Mouse (Mus musculus) liver, embryonic 14.5 days (tissue): ENCODE results near the gene Iqsec1. TPM values are rescaled to one million over a fixed set of nuclear protein-coding genes. Genes with fewer than 3 reads are reported as not detected.

Experiments used
- ATAC-seq: fragments of 200-750 bp; cut with Nextera tagmentation; 2 replicates; pipeline ENCODE4 v1.8.0; 2017; ENCODE audit warnings: moderate number of reproducible peaks, mild to moderate bottlenecking, moderate library complexity; ENCODE audit not compliant: insufficient read depth
- DNase-seq, 3 experiments: peaks; one replicate each; pipeline ENCODE4 v3.0.0-alpha.2; 2012 to 2013; ENCODE audit warnings: low read depth in 3 of 3, low spot score in 3 of 3
- H3K27ac ChIP-seq: fragments of 300-500 bp; sonication (generic); 2 replicates; pipeline ENCODE4 v1.5.1; 2014; ENCODE audit warnings: moderate library complexity, mild to moderate bottlenecking, control low read depth, inconsistent platforms
- H3K27me3 ChIP-seq: fragments of 300-500 bp; sonication (generic); 2 replicates; pipeline ENCODE4 v1.6.1; 2014; ENCODE audit warnings: mild to moderate bottlenecking, low read length, moderate library complexity; ENCODE audit not compliant: control insufficient read depth, insufficient read depth
- H3K36me3 ChIP-seq: fragments of 300-500 bp; sonication (generic); replicated peaks from 2 replicates; pipeline ENCODE4 v1.6.1; 2014; ENCODE audit warnings: low read depth; ENCODE audit not compliant: control insufficient read depth, insufficient read depth
- H3K4me1 ChIP-seq, 2 experiments: fragments of 200-500 bp in 1 of 2; fragments of 300-500 bp in 1 of 2; sonication (generic) in 1 of 2; replicated peaks; 2 replicates each; pipeline ENCODE4 v1.6.1; 2012 to 2014; ENCODE audit warnings: antibody characterized with exemption in 1 of 2, inconsistent platforms in 1 of 2, low read length in 1 of 2; ENCODE audit not compliant: control insufficient read depth in 2 of 2, insufficient read depth in 2 of 2
- H3K4me2 ChIP-seq: fragments of 300-500 bp; sonication (generic); 2 replicates; pipeline ENCODE4 v1.6.1; 2014; ENCODE audit warnings: low read depth, mild to moderate bottlenecking, control low read depth, moderate library complexity
- H3K4me3 ChIP-seq, 2 experiments: fragments of 200-500 bp in 1 of 2; fragments of 300-500 bp in 1 of 2; sonication (generic) in 1 of 2; 2 replicates each; pipeline ENCODE4 v1.5.1; 2012 to 2014; ENCODE audit warnings: low read depth in 2 of 2, low read length in 2 of 2, mild to moderate bottlenecking in 2 of 2, control low read depth in 1 of 2, inconsistent platforms in 1 of 2, moderate library complexity in 1 of 2; ENCODE audit not compliant: insufficient read depth in 1 of 2
- H3K9ac ChIP-seq: fragments of 300-500 bp; sonication (generic); replicated peaks from 2 replicates; pipeline ENCODE4 v1.6.1; 2014; ENCODE audit warnings: mild to moderate bottlenecking, control low read depth, moderate library complexity
- H3K9me3 ChIP-seq: fragments of 300-500 bp; sonication (generic); 2 replicates; pipeline ENCODE4 v1.6.1; 2016; ENCODE audit warnings: low read length, mixed read lengths; ENCODE audit not compliant: control insufficient read depth
- CTCF ChIP-seq: IDR thresholded peaks from 2 replicates; pipeline ENCODE4 v1.5.1; 2016; ENCODE audit warnings: antibody characterized with exemption, low read depth, control low read depth
- EP300 ChIP-seq: IDR thresholded peaks from 2 replicates; pipeline ENCODE4 v1.6.1; 2016; ENCODE audit warnings: antibody characterized with exemption, low read depth
- WGBS: fragments of 180-500 bp; shearing (Covaris S2); extraction: QIAGEN DNeasy Blood & Tissue Kit; methylation state at CpG from one replicate; pipeline ENCODE4 v1.1.7; 2014; ENCODE audit not compliant: insufficient replicate concordance; 5-methylcytosine and 5-hydroxymethylcytosine counted together
- polyA plus RNA-seq, 2 experiments: library from polyadenylated mRNA; depleted of rRNA in 1 of 2; stranded (reverse) in 1 of 2; unstranded in 1 of 2; fragments of >200 nt; fragmentation: Nextera tagmentation in 1 of 2; extraction: Ambion mirVana in 1 of 2; gene quantifications; 2 replicates each; pipeline versions ENCODE4 v1.2.1 to v1.2.3; 2012 to 2014

The Iqsec1 gene
- polyA plus RNA-seq, 2 experiments = 4.0 to 9.0 TPM

DNA sequence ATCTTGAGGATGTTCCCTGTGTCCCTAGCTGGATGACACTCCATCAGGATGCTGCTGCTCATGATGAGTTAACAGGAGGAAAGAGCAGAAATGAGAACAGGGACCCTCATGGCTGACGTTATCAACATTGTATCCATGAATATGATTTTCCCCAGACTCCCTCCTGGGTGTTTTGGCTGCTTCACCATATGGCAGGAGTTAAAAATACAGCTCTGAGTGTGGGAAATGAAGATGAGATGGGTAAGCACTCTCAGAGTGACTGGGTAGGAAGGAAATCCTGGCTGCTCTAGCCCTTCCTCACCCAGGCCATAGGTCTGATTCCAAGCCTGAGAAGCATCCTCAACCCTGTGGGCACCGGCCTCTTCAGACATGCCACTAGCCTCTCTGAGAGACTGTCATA is 14.2 kb downstream of the Iqsec1 start:
- H3K9ac ChIP-seq = no peak overlapping the region
- H3K4me1 ChIP-seq = no peaks in the 10 kb centered on the region
- H3K36me3 ChIP-seq = no peaks in the 10 kb centered on the region
- DNase-seq = no peak
- 54% methylated on average over 2 of the region's 2 CpGs for WGBS
- no peak for TF ChIP-seq EP300
- TF ChIP-seq CTCF = no peak
- H3K4me2 ChIP-seq = no peak overlapping the region
- H3K9me3 ChIP-seq = no peaks in the 10 kb centered on the region
- H3K27ac ChIP-seq = no peak overlapping the region
- ATAC-seq = no peak
- no peaks in the 10 kb centered on the region for H3K27me3 ChIP-seq
- H3K4me3 ChIP-seq = no peak overlapping the region

DNA sequence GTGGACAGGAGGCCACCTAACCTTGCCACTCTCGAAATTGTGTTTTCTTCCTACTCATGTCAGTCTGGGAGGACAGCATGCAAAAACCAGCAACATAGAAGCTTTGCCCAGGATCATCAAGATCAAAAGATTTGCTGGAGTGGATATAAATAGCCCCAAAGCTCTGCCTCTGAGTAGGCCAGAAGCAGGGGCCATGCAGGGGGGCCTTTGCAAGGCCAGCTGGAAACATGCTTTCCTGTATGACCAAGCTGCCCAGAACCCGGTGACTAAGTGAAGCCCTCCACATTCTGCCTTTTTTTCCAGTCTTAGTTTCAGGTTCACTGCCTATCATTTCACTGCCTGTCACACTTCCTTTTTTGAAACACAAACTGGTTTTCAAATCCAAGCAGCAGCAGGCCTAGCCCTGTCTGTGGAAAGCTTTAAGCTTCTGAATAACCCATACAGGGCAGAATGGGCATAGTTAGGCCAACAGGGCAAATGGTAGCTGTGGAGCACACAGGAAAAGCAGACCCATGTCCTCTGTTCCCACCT is 19.1 kb downstream of the Iqsec1 start:
- no peak overlapping the region for H3K4me2 ChIP-seq
- H3K4me1 ChIP-seq = no peaks in the 10 kb centered on the region
- no peaks in the 10 kb centered on the region for H3K36me3 ChIP-seq
- no peak for DNase-seq
- H3K9ac ChIP-seq = no peak overlapping the region
- WGBS = 33% methylated on average over 2 of the region's 2 CpGs
- H3K4me3 ChIP-seq = no peak overlapping the region
- TF ChIP-seq EP300 = no peak
- TF ChIP-seq CTCF = no peak
- H3K27ac ChIP-seq = no peak overlapping the region
- no peak for ATAC-seq
- H3K9me3 ChIP-seq = no peaks in the 10 kb centered on the region
- H3K27me3 ChIP-seq = no peaks in the 10 kb centered on the region

- Histone ChIP-seq H3K27ac (no peak overlapping the region), H3K36me3 (no peaks in the 10 kb centered on the region), H3K27me3 (no peaks in the 10 kb centered on the region), H3K4me2 (no peak overlapping the region), H3K9me3 (no peaks in the 10 kb centered on the region), H3K9ac (no peak overlapping the region), H3K4me1 (no peaks in the 10 kb centered on the region), H3K4me3 (no peak overlapping the region)
- 45% methylated on average over 4 of the region's 4 CpGs for WGBS
- no peak for DNase-seq
- TF ChIP-seq EP300 = no peak
- no peak for TF ChIP-seq CTCF
- ATAC-seq = no peak
These were observed 35.1 kb downstream of the Iqsec1 start for GRCm38 (mm10) chr6:90953349-90953748.

DNA sequence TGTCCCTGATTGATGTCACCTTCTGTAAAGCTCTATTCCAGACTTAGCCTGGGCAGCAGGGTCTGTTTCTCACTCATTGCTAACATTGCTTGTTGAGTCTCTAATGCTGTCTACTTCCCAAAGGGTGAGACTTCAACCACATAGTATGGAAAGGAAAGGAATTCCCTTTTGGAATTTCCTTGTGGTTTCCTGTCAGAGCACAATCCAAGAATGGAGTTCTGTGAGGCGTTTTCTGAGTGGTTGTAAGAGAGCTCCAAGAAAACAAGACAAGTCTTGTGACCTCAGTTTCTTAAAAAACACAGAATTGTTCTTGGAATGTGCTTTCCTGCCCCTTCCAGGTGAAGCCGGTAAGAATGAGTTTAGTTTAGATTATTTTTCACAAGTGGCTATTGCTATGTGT is 37.5 kb downstream of the Iqsec1 start:
- no peak overlapping the region for H3K9ac ChIP-seq
- no peak for ATAC-seq
- no peak overlapping the region for H3K27ac ChIP-seq
- H3K4me1 ChIP-seq = no peaks in the 10 kb centered on the region
- 26% methylated on average over 2 of the region's 2 CpGs for WGBS
- no peaks in the 10 kb centered on the region for H3K9me3 ChIP-seq
- DNase-seq = no peak
- no peak overlapping the region for H3K4me2 ChIP-seq
- no peak overlapping the region for H3K4me3 ChIP-seq
- TF ChIP-seq EP300 (no peak), CTCF (no peak)
- H3K36me3 ChIP-seq = no peaks in the 10 kb centered on the region
- no peaks in the 10 kb centered on the region for H3K27me3 ChIP-seq

DNA sequence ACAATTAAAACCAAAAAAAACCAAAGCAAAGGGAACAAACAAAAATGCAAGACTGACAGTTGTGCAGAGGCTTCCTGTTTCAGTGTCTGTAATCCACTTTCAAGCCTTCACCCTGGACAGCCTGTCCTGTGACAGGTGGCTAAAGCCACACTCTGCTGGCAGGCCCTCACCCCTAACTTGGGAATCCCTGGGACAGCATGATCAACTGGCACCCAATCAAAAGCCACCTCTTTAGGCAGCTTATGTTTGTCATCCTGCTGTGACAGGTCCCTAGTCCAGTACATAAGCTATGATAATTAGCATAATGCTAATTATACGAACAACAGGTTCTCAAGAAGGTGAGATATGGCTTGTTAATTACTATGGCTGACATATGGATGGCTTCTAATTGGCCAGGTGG is 40.4 kb downstream of the Iqsec1 start:
- Histone ChIP-seq H3K4me3 (no peak overlapping the region), H3K4me2 (no peak overlapping the region), H3K27ac (no peak overlapping the region), H3K36me3 (no peaks in the 10 kb centered on the region), H3K9ac (no peak overlapping the region), H3K27me3 (no peaks in the 10 kb centered on the region), H3K4me1 (peaks cover 0 to 3% of the 10 kb centered on the region in 2 experiments; a peak in 1 of 4 replicates), H3K9me3 (no peaks in the 10 kb centered on the region)
- TF ChIP-seq EP300 (no peak), CTCF (no peak)
- DNase-seq (no peak), ATAC-seq (no peak)
- WGBS = 66% methylated on average over 1 of the region's 1 CpGs
